Mouse (Mus musculus): Measurements from ENCODE around the gene Micu1.

- TF ChIP-seq CTCF (IDR thresholded peaks at IDR 0.05; ENCODE audit: low read depth), result no peak
- no peak for TF ChIP-seq EP300 (optimal IDR thresholded peaks at IDR 0.05)
Observed at GRCm38 (mm10) chr10:59901986-59902605, 199.8 kb downstream of the Micu1 start.

Measured in stomach, postnatal 0 days (tissue).